Mouse (Mus musculus) kidney, adult 2 months (tissue): ENCODE measurements around the gene Ppm1h. TPM values are rescaled to one million over a fixed set of nuclear protein-coding genes. Genes with fewer than 3 reads are reported as not detected.
A peak's percentile ranks its signal among the peaks of the same experiment; 100 is the strongest.
"Not testable (repeated sequence)": the region's sequence is repeated elsewhere in the genome, so short reads cannot be mapped to it uniquely, and the experiment has no call there.

Source experiments
- DNase-seq: peaks from one replicate; pipeline ENCODE4 v3.0.0; 2021
- H3K27ac ChIP-seq: fragments of 200-500 bp; 2 replicates; pipeline ENCODE4 v1.5.1; 2012; ENCODE audit warnings: low read depth, low read length, control low read depth, inconsistent platforms; ENCODE audit not compliant: insufficient read depth
- H3K27me3 ChIP-seq: fragments of 200-500 bp; replicated peaks from 2 replicates; pipeline ENCODE4 v1.6.1; 2012; ENCODE audit warnings: mild to moderate bottlenecking, moderate library complexity, low read length, inconsistent platforms; ENCODE audit not compliant: control insufficient read depth, insufficient read depth
- H3K36me3 ChIP-seq: fragments of 200-500 bp; 2 replicates; pipeline ENCODE4 v1.6.1; 2012; ENCODE audit warnings: mild to moderate bottlenecking, moderate library complexity, low read length, inconsistent platforms; ENCODE audit not compliant: control insufficient read depth, insufficient read depth
- H3K4me1 ChIP-seq: fragments of 200-500 bp; 2 replicates; pipeline ENCODE4 v1.6.1; 2011; ENCODE audit warnings: low read length; ENCODE audit not compliant: control insufficient read depth, insufficient read depth
- H3K4me3 ChIP-seq: fragments of 200-500 bp; 2 replicates; pipeline ENCODE4 v1.5.1; 2011; ENCODE audit warnings: mild to moderate bottlenecking, low read depth, low read length, control low read depth; ENCODE audit not compliant: insufficient read depth
- CTCF ChIP-seq: fragments of 200-500 bp; conservative IDR thresholded peaks from 2 replicates; pipeline ENCODE4 v1.5.1; 2011; ENCODE audit warnings: low read depth, mild to moderate bottlenecking, control low read depth, low read length, moderate library complexity, mixed read lengths; ENCODE audit not compliant: insufficient read depth, insufficient read length
- POLR2A ChIP-seq: fragments of 200-500 bp; IDR thresholded peaks from one replicate; pipeline ENCODE4 v1.6.1; 2011; ENCODE audit warnings: low read depth, low read length, control low read depth
- WGBS: fragments of 180-500 bp; shearing (Covaris S2); methylation state at CpG from one replicate; pipeline ENCODE4 v1.1.7; 2018; 5-methylcytosine and 5-hydroxymethylcytosine counted together
- polyA plus RNA-seq: library from polyadenylated mRNA; depleted of rRNA; stranded (reverse); fragments of >200 nt; gene quantifications from 2 replicates; pipeline ENCODE4 v1.2.3, GENCODE M21; 2012

Gene Ppm1h
- polyA plus RNA-seq, 1 experiment: 27.1 TPM

- H3K4me3 ChIP-seq: no peak overlapping the region
- DNase-seq: no peak
- WGBS: 67% methylated on average over 16 of the region's 16 CpGs
- no peaks in the 10 kb centered on the region for H3K36me3 ChIP-seq
- no peaks in the 10 kb centered on the region; the same call in 1 of the 2 replicates for H3K4me1 ChIP-seq
- H3K27ac ChIP-seq: no peak overlapping the region
- H3K27me3 ChIP-seq: no peaks in the 10 kb centered on the region
- TF ChIP-seq POLR2A (no peak), CTCF (no peak)
Measured at GRCm38 (mm10) chr10:122960738-122961137, 282.2 kb downstream of the Ppm1h start.

- DNase-seq: no peak
- 85% methylated on average over 9 of the region's 9 CpGs for WGBS
- H3K36me3 ChIP-seq: no peaks in the 10 kb centered on the region
- H3K27ac ChIP-seq: no peak overlapping the region
- H3K4me1 ChIP-seq: no peaks in the 10 kb centered on the region; the same call in 1 of the 2 replicates
- TF ChIP-seq POLR2A: no peak
- no peak for TF ChIP-seq CTCF
- no peaks in the 10 kb centered on the region for H3K27me3 ChIP-seq
- no peak overlapping the region for H3K4me3 ChIP-seq
Measured at GRCm38 (mm10) chr10:122961494-122961893, 282.9 kb downstream of the Ppm1h start.

GRCm38 (mm10) chr10:122962651-122963050 is 284.1 kb downstream of the Ppm1h start:
- H3K4me3 ChIP-seq: no peak overlapping the region
- H3K27me3 ChIP-seq: no peaks in the 10 kb centered on the region
- no peak overlapping the region for H3K27ac ChIP-seq
- H3K4me1 ChIP-seq: no peaks in the 10 kb centered on the region; the same call in 1 of the 2 replicates
- WGBS: 61% methylated on average over 9 of the region's 9 CpGs
- TF ChIP-seq POLR2A (no peak), CTCF (no peak)
- H3K36me3 ChIP-seq: no peaks in the 10 kb centered on the region
- no peak for DNase-seq

GRCm38 (mm10) chr10:122963463-122964240 is 285.1 kb downstream of the Ppm1h start:
- no peak for TF ChIP-seq CTCF
- no peak for TF ChIP-seq POLR2A
- DNase-seq: peak; percentile 70
- H3K4me3 ChIP-seq: no peak overlapping the region
- no peaks in the 10 kb centered on the region for H3K27me3 ChIP-seq
- no peaks in the 10 kb centered on the region; the same call in 1 of the 2 replicates for H3K4me1 ChIP-seq
- H3K36me3 ChIP-seq: no peaks in the 10 kb centered on the region
- 18% methylated on average over 21 of the region's 21 CpGs for WGBS
- no peak overlapping the region for H3K27ac ChIP-seq

GRCm38 (mm10) chr10:122964241-122964636 is 285.7 kb downstream of the Ppm1h start:
- Histone ChIP-seq H3K27me3 (no peaks in the 10 kb centered on the region), H3K36me3 (no peaks in the 10 kb centered on the region), H3K4me3 (no peak overlapping the region), H3K4me1 (no peaks in the 10 kb centered on the region; the same call in 1 of the 2 replicates), H3K27ac (no peak overlapping the region)
- no peak for TF ChIP-seq CTCF
- 49% methylated on average over 4 of the region's 4 CpGs for WGBS
- no peak for DNase-seq

- H3K27me3 ChIP-seq, H3K36me3 ChIP-seq, H3K4me1 ChIP-seq, H3K27ac ChIP-seq, DNase-seq, H3K4me3 ChIP-seq: not testable (repeated sequence)
- over 99% methylated on average over 5 of the region's 5 CpGs for WGBS
Measured at GRCm38 (mm10) chr10:122965650-122966049, 287.1 kb downstream of the Ppm1h start.

- H3K4me3 ChIP-seq: no peak overlapping the region
- H3K27me3 ChIP-seq: no peaks in the 10 kb centered on the region
- no peaks in the 10 kb centered on the region; the same call in 1 of the 2 replicates for H3K4me1 ChIP-seq
- 56% methylated on average over 7 of the region's 7 CpGs for WGBS
- H3K36me3 ChIP-seq: no peaks in the 10 kb centered on the region
- DNase-seq: no peak
- TF ChIP-seq POLR2A (no peak), CTCF (no peak)
- no peak overlapping the region for H3K27ac ChIP-seq
Measured at GRCm38 (mm10) chr10:122966421-122966820, 287.9 kb downstream of the Ppm1h start.
